Mouse (Mus musculus) c-Kit-negative CD71-positive TER-119-positive erythroid progenitor cells, embryonic 14.5 days (primary cell): Measurements from ENCODE around the gene Fbxo48.

Experiments used
- DNase-seq: peaks from one replicate; pipeline ENCODE4 v3.0.0-alpha.2; 2013; ENCODE audit warnings: low read depth, low spot score

Gene Fbxo48

GRCm38 (mm10) chr11:16972027-16972426, 20.9 kb downstream of the Fbxo48 start:
- no peak for DNase-seq

- DNase-seq, result no peak
Observed at GRCm38 (mm10) chr11:16973086-16973485, 21.9 kb downstream of the Fbxo48 start.

GRCm38 (mm10) chr11:16976937-16977336, 25.8 kb downstream of the Fbxo48 start:
- no peak for DNase-seq

- DNase-seq, result no peak
Observed at GRCm38 (mm10) chr11:16977611-16978010, 26.4 kb downstream of the Fbxo48 start.

GRCm38 (mm10) chr11:16978161-16978707, 27.1 kb downstream of the Fbxo48 start:
- no peak for DNase-seq

- no peak for DNase-seq
Observed at GRCm38 (mm10) chr11:16986550-16987187, 35.5 kb downstream of the Fbxo48 start.

- DNase-seq, result no peak
Observed at GRCm38 (mm10) chr11:16987745-16988328, 36.7 kb downstream of the Fbxo48 start.

- DNase-seq, result no peak
Observed at GRCm38 (mm10) chr11:16989885-16990284, 38.7 kb downstream of the Fbxo48 start.

GRCm38 (mm10) chr11:16992880-16993279, 41.7 kb downstream of the Fbxo48 start:
- DNase-seq, result no peak

- DNase-seq, result no peak
Observed at GRCm38 (mm10) chr11:16996818-16997217, 45.6 kb downstream of the Fbxo48 start.

GRCm38 (mm10) chr11:16997465-16997864, 46.3 kb downstream of the Fbxo48 start:
- DNase-seq, result no peak

GRCm38 (mm10) chr11:16999387-16999786, 48.2 kb downstream of the Fbxo48 start:
- DNase-seq, result no peak

- DNase-seq, result no peak
Observed at GRCm38 (mm10) chr11:16999933-17000332, 48.8 kb downstream of the Fbxo48 start.

GRCm38 (mm10) chr11:17000353-17001334, 49.5 kb downstream of the Fbxo48 start:
- DNase-seq, result no peak

- no peak for DNase-seq
Observed at GRCm38 (mm10) chr11:17002739-17003373, 51.7 kb downstream of the Fbxo48 start.

- DNase-seq, result no peak
Observed at GRCm38 (mm10) chr11:17003757-17004156, 52.6 kb downstream of the Fbxo48 start.
